Mouse (Mus musculus): ENCODE data around the gene Ccdc81. TPM values are rescaled to one million over a fixed set of nuclear protein-coding genes. Genes with fewer than 3 reads are reported as not detected.

Ccdc81 gene
- not detected for polyA plus RNA-seq (2017; shearing (Covaris generic))

GRCm38 (mm10) chr7:89903442-89904343 lies at the start of gene Ccdc81:
Gene Ccdc81, minus strand, starts transcription at chr7:89903629.

GRCm38 (mm10) chr7:89940571-89941463 lies 37.4 kb upstream of the Ccdc81 start, which contains the start of gene Hikeshi:
Gene Hikeshi, minus strand, starts transcription at chr7:89941204.

Other genes starting within 250 kb of the Ccdc81 start
- 61.0 TPM for gene Hikeshi, start 37.6 kb upstream of the Ccdc81 start, polyA plus RNA-seq (2017; shearing (Covaris generic))
- 186 TPM for gene Eed, start 77.4 kb upstream of the Ccdc81 start, polyA plus RNA-seq (2017; shearing (Covaris generic))
- gene Picalm, start 226.6 kb upstream of the Ccdc81 start, polyA plus RNA-seq (2017; shearing (Covaris generic)): 51.7 TPM

Measured in naive thymus-derived CD4-positive, alpha-beta T cell, adult 5 months (primary cell).